Mouse (Mus musculus) thymus, postnatal 0 days (tissue): ENCODE results near the gene Gsta2. TPM values are rescaled to one million over a fixed set of nuclear protein-coding genes. Genes with fewer than 3 reads are reported as not detected.
"Not testable (repeated sequence)": the region's sequence is repeated elsewhere in the genome, so short reads cannot be mapped to it uniquely, and the experiment has no call there.

Experiments
- DNase-seq: peaks from one replicate; pipeline ENCODE4 v3.0.0-alpha.2; 2015; ENCODE audit warnings: low spot score
- polyA plus RNA-seq: library from polyadenylated mRNA; unstranded; fragments of >200 nt; fragmentation: Nextera tagmentation; extraction: Ambion mirVana; gene quantifications from 2 replicates; pipeline ENCODE4 v1.2.1, GENCODE M21; 2015

The Gsta2 gene
- polyA plus RNA-seq, 1 experiment from 2014 or later = 6.3 TPM

- no peak for DNase-seq
Measured at GRCm38 (mm10) chr9:78314696-78315095, 40.9 kb downstream of the Gsta2 start, which contains the start of gene Omt2a. TSS of gene Omt2a (minus strand) at chr9:78314796.

GRCm38 (mm10) chr9:78308122-78308521 lies 47.5 kb downstream of the Gsta2 start:
- not testable (repeated sequence) for DNase-seq

- DNase-seq = not testable (repeated sequence)
Measured at GRCm38 (mm10) chr9:78299143-78299542, 56.4 kb downstream of the Gsta2 start.

- DNase-seq = no peak
Measured at GRCm38 (mm10) chr9:78298232-78298631, 57.4 kb downstream of the Gsta2 start.

GRCm38 (mm10) chr9:78296089-78296488 lies 59.5 kb downstream of the Gsta2 start:
- DNase-seq = peak; percentile 37

GRCm38 (mm10) chr9:78294781-78295180 lies 60.8 kb downstream of the Gsta2 start:
- DNase-seq = not testable (repeated sequence)

GRCm38 (mm10) chr9:78293683-78294082 lies 61.9 kb downstream of the Gsta2 start:
- DNase-seq = not testable (repeated sequence)

- DNase-seq = not testable (repeated sequence)
Measured at GRCm38 (mm10) chr9:78292462-78292861, 63.1 kb downstream of the Gsta2 start.

GRCm38 (mm10) chr9:78289723-78290122 lies 65.9 kb downstream of the Gsta2 start, which contains the start of gene Gm10639:
TSS of gene Gm10639 (plus strand) at chr9:78289923.
- DNase-seq = not testable (repeated sequence)

- DNase-seq = not testable (repeated sequence)
Measured at GRCm38 (mm10) chr9:78289063-78289462, 66.5 kb downstream of the Gsta2 start.

GRCm38 (mm10) chr9:78282002-78282711 lies 73.4 kb downstream of the Gsta2 start:
- not testable (repeated sequence) for DNase-seq

Other genes with a start within 250 kb of the Gsta2 start
- gene Fbxo9, start 246.7 kb downstream of the Gsta2 start, polyA plus RNA-seq = 53.8 and 60.6 TPM in 2 replicates
- 14.7 and 14.9 TPM in 2 replicates for gene Ick, start 246.6 kb downstream of the Gsta2 start, polyA plus RNA-seq
- 49.5 and 53.9 TPM in 2 replicates for gene Gsta4, start 173.0 kb downstream of the Gsta2 start, polyA plus RNA-seq
- 0.59 and 0.68 TPM in 2 replicates for gene Gsta1, start 125.1 kb downstream of the Gsta2 start, polyA plus RNA-seq
- gene Gm3776, start 98.7 kb downstream of the Gsta2 start, polyA plus RNA-seq = 0.24 TPM in 1 of 2 replicates, not detected in the other
- not detected in 2 replicates for gene Gm10639, start 65.9 kb downstream of the Gsta2 start, polyA plus RNA-seq
- gene Omt2a, start 41.0 kb downstream of the Gsta2 start, polyA plus RNA-seq = 0.36 TPM in 1 of 2 replicates, not detected in the other
- 0.21 and 0.68 TPM in 2 replicates for gene Omt2b, start 28.2 kb downstream of the Gsta2 start, polyA plus RNA-seq
- 0.58 and 1.0 TPM in 2 replicates for gene Dppa5a, start 12.4 kb upstream of the Gsta2 start, polyA plus RNA-seq
- 1.6 and 1.8 TPM in 2 replicates for gene Ooep, start 22.9 kb upstream of the Gsta2 start, polyA plus RNA-seq
- gene Ddx43, start 40.0 kb upstream of the Gsta2 start, polyA plus RNA-seq = 0.23 TPM in 2 replicates
- gene Cgas, start 87.4 kb upstream of the Gsta2 start, polyA plus RNA-seq = 2.6 and 3.0 TPM in 2 replicates
- 22.8 and 23.4 TPM in 2 replicates for gene Mto1, start 92.4 kb upstream of the Gsta2 start, polyA plus RNA-seq
- gene Gm17324, start 93.0 kb upstream of the Gsta2 start, polyA plus RNA-seq = 0.58 and 1.1 TPM in 2 replicates
- 3,927 and 4,011 TPM in 2 replicates for gene Eef1a1, start 133.4 kb upstream of the Gsta2 start, polyA plus RNA-seq
- 12.1 and 14.1 TPM in 2 replicates for gene Slc17a5, start 232.3 kb upstream of the Gsta2 start, polyA plus RNA-seq